Mouse (Mus musculus) layer of hippocampus, adult 18-20 months (tissue): ENCODE measurements around the gene Rxfp4. TPM values are rescaled to one million over a fixed set of nuclear protein-coding genes. Genes with fewer than 3 reads are reported as not detected.
"Not testable (repeated sequence)": the region's sequence is repeated elsewhere in the genome, so short reads cannot be mapped to it uniquely, and the experiment has no call there.

ENCODE experiments used
- DNase-seq, 2 experiments: peaks; one replicate each; pipeline ENCODE4 v3.0.0; 2022; ENCODE audit warnings: low spot score in 2 of 2
- total RNA-seq, 2 experiments: library from RNA; stranded (reverse); gene quantifications; 2 replicates each; pipeline ENCODE4 v1.2.3; 2021

The Rxfp4 gene
- total RNA-seq, 2 experiments from 2014 or later, result not detected

- DNase-seq, result no peak
These were observed 37.8 kb downstream of the Rxfp4 start for GRCm38 (mm10) chr3:88615117-88615516.

- DNase-seq, result no peak
These were observed 38.5 kb downstream of the Rxfp4 start for GRCm38 (mm10) chr3:88614418-88614817.

- DNase-seq, result no peak
These were observed 43.9 kb downstream of the Rxfp4 start for GRCm38 (mm10) chr3:88609066-88609465.

GRCm38 (mm10) chr3:88607758-88608138, 45.2 kb downstream of the Rxfp4 start:
- DNase-seq, result peak in 1 of 2 experiments; percentile 22

- DNase-seq, result peak; percentile 84 to 93
These were observed 45.7 kb downstream of the Rxfp4 start for GRCm38 (mm10) chr3:88607065-88607757.

GRCm38 (mm10) chr3:88605666-88606065, 47.3 kb downstream of the Rxfp4 start, which contains the start of gene Arhgef2:
TSS of gene Arhgef2 (plus strand) at chr3:88605966.
- DNase-seq, result not testable (repeated sequence)

GRCm38 (mm10) chr3:88604863-88605262, 48.1 kb downstream of the Rxfp4 start:
- DNase-seq, result no peak

GRCm38 (mm10) chr3:88603714-88604161, 49.2 kb downstream of the Rxfp4 start:
- peak in 1 of 2 experiments; percentile 60 for DNase-seq

GRCm38 (mm10) chr3:88602466-88602865, 50.5 kb downstream of the Rxfp4 start:
- DNase-seq, result no peak

Other genes starting within 250 kb of the Rxfp4 start
- gene Pmf1, start 242.8 kb downstream of the Rxfp4 start, total RNA-seq, result 1 to 10 TPM; 5.9 to 6.5 TPM
- gene Slc25a44, start 228.0 kb downstream of the Rxfp4 start, total RNA-seq, result 10 to 100 TPM; 71.9 to 73.0 TPM
- 10 to 100 TPM; 40.4 to 41.5 TPM for gene Sema4a, start 192.0 kb downstream of the Rxfp4 start, total RNA-seq
- gene Lmna, start 143.2 kb downstream of the Rxfp4 start, total RNA-seq, result 10 to 100 TPM; 36.5 to 40.2 TPM
- 1 to 10 TPM; 2.0 to 2.2 TPM for gene Mex3a, start 120.7 kb downstream of the Rxfp4 start, total RNA-seq
- gene Rab25, start 104.8 kb downstream of the Rxfp4 start, total RNA-seq, result not detected
- 100 to 1,000 TPM; 112 to 113 TPM for gene Lamtor2, start 100.1 kb downstream of the Rxfp4 start, total RNA-seq
- 100 to 1,000 TPM; 118 to 122 TPM for gene Ubqln4, start 99.4 kb downstream of the Rxfp4 start, total RNA-seq
- 10 to 100 TPM; 91.5 to 97.2 TPM for gene Ssr2, start 77.3 kb downstream of the Rxfp4 start, total RNA-seq
- 100 to 1,000 TPM; 237 to 255 TPM for gene Arhgef2, start 47.2 kb downstream of the Rxfp4 start, total RNA-seq
- 10 to 100 TPM; 49.3 to 59.6 TPM for gene Khdc4, start 32.7 kb upstream of the Rxfp4 start, total RNA-seq
- gene Rit1, start 63.7 kb upstream of the Rxfp4 start, total RNA-seq, result 10 to 100 TPM; 37.7 to 43.0 TPM
- gene Syt11, start 122.0 kb upstream of the Rxfp4 start, total RNA-seq, result 100 to 1,000 TPM; 501 to 519 TPM
- 10 to 100 TPM; 44.7 to 45.1 TPM for gene Gon4l, start 182.1 kb upstream of the Rxfp4 start, total RNA-seq